ENCODE assay signal across 11 mouse cellular contexts in the genomic region with DNA sequence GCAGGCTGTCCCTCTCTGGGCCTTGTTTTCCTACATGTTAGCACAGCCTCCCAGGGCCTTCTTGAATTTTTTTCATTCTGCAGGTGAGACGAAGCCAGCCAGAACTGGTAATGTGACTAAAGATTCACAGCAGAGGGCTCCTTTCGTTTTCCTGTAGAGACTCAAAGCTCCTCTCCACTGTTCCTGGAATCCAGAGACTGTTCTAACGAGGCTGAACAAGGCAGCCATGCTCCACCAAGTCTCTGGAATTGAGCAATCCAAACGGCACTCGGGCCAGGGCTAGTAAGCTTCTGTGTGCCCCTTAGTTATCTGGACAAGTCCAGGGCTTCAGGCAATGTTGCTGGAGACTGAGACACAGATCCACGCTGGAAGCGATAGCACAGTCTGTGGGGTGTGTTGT. TPM values are rescaled to one million over a fixed set of nuclear protein-coding genes. Genes with fewer than 3 reads are reported as not detected.
DNase-seq lines count a peak whose midpoint lies in the region; ATAC-seq and TF ChIP-seq lines count a peak whose summit lies in the region.
"Had no signal": no experiment of that assay in that cellular context is flagged by ENCODE, and none has a peak within 500 bp of the region (broad histone marks: within the 10 kb centered on the region; RNA-seq: fewer than 3 reads in every experiment).

No protein-coding gene starts in this region.

- H3K4me1 ChIP-seq in heart, embryonic 15.5 days (replicated peaks) = peaks cover 62% of the 10 kb centered on the region
- H3K4me1 ChIP-seq in spleen, adult 2 months (ENCODE audit: control insufficient read depth, insufficient read depth, insufficient read length) = no peaks in the 10 kb centered on the region
- peaks cover 36% of the 10 kb centered on the region for H3K4me1 ChIP-seq in heart, postnatal 0 days (ENCODE audit: control insufficient read depth, insufficient read depth)

- DNase-seq in heart, postnatal 10 days = no peak
- DNase-seq in spleen, adult 2 months (ENCODE audit: low read depth in 1 of 2, low spot score in 2 of 2) = no peak
- no peak for DNase-seq in spleen, postnatal 14 days (ENCODE audit: low spot score in 2 of 2)
- DNase-seq in heart, postnatal 0 days (ENCODE audit: low spot score) = no peak
- no peak for DNase-seq in natural killer cell, adult 2 months (ENCODE audit: low spot score in 2 of 2)
- no peak for DNase-seq in thymus, postnatal 10 days (ENCODE audit: low spot score in 2 of 2)

- H3K27me3 ChIP-seq in heart, embryonic 15.5 days = no peaks in the 10 kb centered on the region
- H3K27me3 ChIP-seq in spleen, adult 2 months (ENCODE audit: control insufficient read depth, insufficient read depth, low read length) = no peaks in the 10 kb centered on the region
- no peaks in the 10 kb centered on the region for H3K27me3 ChIP-seq in heart, postnatal 0 days (ENCODE audit: control insufficient read depth, insufficient read depth, low read length)

- no peaks in the 10 kb centered on the region for H3K9me3 ChIP-seq in heart, embryonic 15.5 days (replicated peaks)
- no peaks in the 10 kb centered on the region for H3K9me3 ChIP-seq in heart, postnatal 0 days (replicated peaks; ENCODE audit: control insufficient read depth, low read length)
- H3K9me3 ChIP-seq: megakaryocyte, embryonic 14.5 days had no signal

- H3K36me3 ChIP-seq in heart, embryonic 15.5 days = no peaks in the 10 kb centered on the region
- no peaks in the 10 kb centered on the region for H3K36me3 ChIP-seq in spleen, adult 2 months (ENCODE audit: control insufficient read depth, insufficient read depth, low read length)
- no peaks in the 10 kb centered on the region for H3K36me3 ChIP-seq in heart, postnatal 0 days (replicated peaks; ENCODE audit: control insufficient read depth, insufficient read depth, low read length)

- TF ChIP-seq EP300 in heart, postnatal 0 days (IDR thresholded peaks at IDR 0.05; ENCODE audit: low read depth) = no peak

- no peak for ATAC-seq in heart, embryonic 15.5 days (replicated peaks; ENCODE audit: insufficient number of reproducible peaks, insufficient read depth, low FRiP score, low read depth)
- no peak for ATAC-seq in heart, postnatal 0 days (ENCODE audit: insufficient read depth, low read depth)

- no peak for TF ChIP-seq CTCF in spleen, adult 2 months (IDR thresholded peaks at IDR 0.05; ENCODE audit: extremely low read depth, insufficient read depth, insufficient read length, insufficient replicate concordance)
- TF ChIP-seq CTCF in heart, postnatal 0 days (IDR thresholded peaks at IDR 0.05; ENCODE audit: low read depth) = no peak

- no peak for TF ChIP-seq POLR2A in spleen, adult 2 months (IDR thresholded peaks at IDR 0.05; ENCODE audit: low read depth, low read length)

- H3K9ac ChIP-seq in heart, embryonic 15.5 days = no peak overlapping the region
- H3K9ac ChIP-seq in heart, postnatal 0 days (replicated peaks; ENCODE audit: low read depth, low read length) = no peak overlapping the region
- H3K9ac ChIP-seq: hindbrain, embryonic 14.5 days had no signal

- H3K4me2 ChIP-seq in heart, embryonic 15.5 days = no peak overlapping the region
- H3K4me2 ChIP-seq in heart, postnatal 0 days (ENCODE audit: low read depth, low read length) = no peak overlapping the region
- H3K4me2 ChIP-seq: hindbrain, embryonic 14.5 days had no signal

- H3K27ac ChIP-seq in heart, embryonic 15.5 days = peak overlapping the region; percentile 13
- H3K27ac ChIP-seq in spleen, adult 2 months (ENCODE audit: insufficient read depth, low read length) = 0 out of 2 replicates have a peak overlapping the region, but pooled peaks have one; percentile 1
- H3K27ac ChIP-seq in heart, postnatal 0 days (ENCODE audit: low read depth) = peak overlapping the region; percentile 60
- H3K27ac ChIP-seq: hindbrain, embryonic 14.5 days; layer of hippocampus, adult 2 months had no signal

- intact Hi-C loops in heart, postnatal 10 days (cut with DNase I) = no loop called here

- WGBS in heart, embryonic 15.5 days = 48% methylated on average over 7 of the region's 7 CpGs
- WGBS in spleen, adult 2 months = 79% methylated on average over 7 of the region's 7 CpGs
- WGBS in heart, postnatal 0 days = 46% methylated on average over 7 of the region's 7 CpGs

- no peak overlapping the region for H3K4me3 ChIP-seq in heart, embryonic 15.5 days
- H3K4me3 ChIP-seq in spleen, adult 2 months (ENCODE audit: extremely low read depth, insufficient read depth, insufficient read length) = no peak overlapping the region
- H3K4me3 ChIP-seq in heart, postnatal 0 days (ENCODE audit: low read depth, low read length) = no peak overlapping the region
- H3K4me3 ChIP-seq: layer of hippocampus, adult 2 months; megakaryocyte, embryonic 14.5 days had no signal

RNA-seq across cellular contexts. Expression of gene Tinagl1, which starts 2.6 kb away (rescaled TPM):
- polyA plus RNA-seq in heart, embryonic 15.5 days (2015; fragmentation: Nextera tagmentation; extraction: Ambion mirVana) = 52.0 and 57.2 TPM in 2 replicates
- 10 to 100 TPM; 64.6 to 83.6 TPM for total RNA-seq in heart, postnatal 10 days (2021)
- polyA plus RNA-seq in spleen, adult 2 months (2012; rRNA removed) = 115 and 141 TPM in 2 replicates
- 128 and 168 TPM in 2 replicates for total RNA-seq in heart, postnatal 0 days (2014; rRNA removed; ENCODE audit: low replicate concordance)
- polyA plus RNA-seq in heart, postnatal 0 days (2015; fragmentation: Nextera tagmentation; extraction: Ambion mirVana) = 56.1 and 61.3 TPM in 2 replicates

RNA-seq across cellular contexts. Expression of gene Hcrtr1, which starts 38.4 kb away (rescaled TPM):
- polyA plus RNA-seq in heart, embryonic 15.5 days (2015; fragmentation: Nextera tagmentation; extraction: Ambion mirVana) = 0.13 TPM in 1 of 2 replicates, not detected in the other
- not detected for total RNA-seq in heart, postnatal 10 days (2021)
- 0.48 and 0.67 TPM in 2 replicates for polyA plus RNA-seq in spleen, adult 2 months (2012; rRNA removed)
- total RNA-seq in heart, postnatal 0 days (2014; rRNA removed; ENCODE audit: low replicate concordance) = not detected in 2 replicates
- polyA plus RNA-seq in heart, postnatal 0 days (2015; fragmentation: Nextera tagmentation; extraction: Ambion mirVana) = not detected in 2 replicates
- polyA plus RNA-seq: limb, embryonic 11.5 days had no signal

RNA-seq across cellular contexts. Expression of gene Gm853, which starts 44.7 kb away (rescaled TPM):
- not detected in 2 replicates for polyA plus RNA-seq in heart, embryonic 15.5 days (2015; fragmentation: Nextera tagmentation; extraction: Ambion mirVana)
- total RNA-seq in heart, postnatal 10 days (2021) = not detected
- polyA plus RNA-seq in spleen, adult 2 months (2012; rRNA removed) = not detected in 2 replicates
- not detected in 2 replicates for total RNA-seq in heart, postnatal 0 days (2014; rRNA removed; ENCODE audit: low replicate concordance)
- polyA plus RNA-seq in heart, postnatal 0 days (2015; fragmentation: Nextera tagmentation; extraction: Ambion mirVana) = not detected in 2 replicates
- polyA plus RNA-seq: limb, embryonic 11.5 days had no signal

Comparison
In these comparisons a context has a peak if more than half of its experiments do, and no peak if none do; other contexts are left out.
1. H3K27ac ChIP-seq: peak in every context shown above with its lines; median percentile 60 in heart, postnatal 0 days; 13 in heart, embryonic 15.5 days; 1 in spleen, adult 2 months.